Mouse (Mus musculus): ENCODE results near the gene Snapc3.

DNA sequence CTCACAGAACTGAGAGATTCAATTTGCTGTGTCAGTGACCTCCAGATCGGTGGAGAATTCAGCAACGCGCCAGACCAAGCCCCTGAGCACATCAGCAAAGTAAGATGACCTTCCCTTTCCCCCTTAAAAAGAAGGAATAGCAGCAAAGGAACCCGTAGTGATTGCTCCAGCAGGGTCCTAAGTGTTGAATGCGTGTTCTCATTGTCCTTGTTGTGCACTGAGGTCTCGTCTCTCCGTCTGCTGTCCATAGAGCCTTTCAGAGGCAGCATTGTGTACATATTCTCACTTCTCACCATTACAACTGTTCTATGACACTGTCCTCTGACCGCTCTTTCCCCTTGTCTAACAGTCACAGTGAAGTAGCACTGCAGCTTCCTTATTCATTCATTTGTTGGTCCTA is 18.9 kb downstream of the Snapc3 start:
- TF ChIP-seq CTCF (IDR thresholded peaks at IDR 0.05; ENCODE audit: extremely low read depth, insufficient read depth, low read length) (no peak), POLR2A (IDR thresholded peaks at IDR 0.05; ENCODE audit: extremely low read depth, insufficient read depth, low read length) (no peak)
